Mouse (Mus musculus): ENCODE data around the gene Wap.

GRCm38 (mm10) chr11:6604604-6604936 lies 33.9 kb downstream of the Wap start:
- TF ChIP-seq POLR2A (IDR thresholded peaks at IDR 0.05; ENCODE audit: low read depth, low read length) (no peak), CTCF (IDR thresholded peaks at IDR 0.05; ENCODE audit: extremely low read depth, insufficient read depth, insufficient read length, insufficient replicate concordance) (no peak)
